Mouse (Mus musculus) thymus, postnatal 14 days (tissue): Measurements from ENCODE around the gene Olfr1368.
A peak's percentile ranks its signal among the peaks of the same experiment; 100 is the strongest.
"Not testable (repeated sequence)": the region's sequence is repeated elsewhere in the genome, so short reads cannot be mapped to it uniquely, and the experiment has no call there.

ENCODE experiments used
- DNase-seq: peaks from one replicate; pipeline ENCODE4 v3.0.0; 2021

Gene Olfr1368

GRCm38 (mm10) chr13:21166936-21167909, 21.6 kb upstream of the Olfr1368 start:
- peak; percentile 89 for DNase-seq

- DNase-seq = no peak
These were observed 16.9 kb upstream of the Olfr1368 start for GRCm38 (mm10) chr13:21162591-21162990.

- DNase-seq = no peak
These were observed 15.9 kb upstream of the Olfr1368 start for GRCm38 (mm10) chr13:21161591-21161990.

DNA sequence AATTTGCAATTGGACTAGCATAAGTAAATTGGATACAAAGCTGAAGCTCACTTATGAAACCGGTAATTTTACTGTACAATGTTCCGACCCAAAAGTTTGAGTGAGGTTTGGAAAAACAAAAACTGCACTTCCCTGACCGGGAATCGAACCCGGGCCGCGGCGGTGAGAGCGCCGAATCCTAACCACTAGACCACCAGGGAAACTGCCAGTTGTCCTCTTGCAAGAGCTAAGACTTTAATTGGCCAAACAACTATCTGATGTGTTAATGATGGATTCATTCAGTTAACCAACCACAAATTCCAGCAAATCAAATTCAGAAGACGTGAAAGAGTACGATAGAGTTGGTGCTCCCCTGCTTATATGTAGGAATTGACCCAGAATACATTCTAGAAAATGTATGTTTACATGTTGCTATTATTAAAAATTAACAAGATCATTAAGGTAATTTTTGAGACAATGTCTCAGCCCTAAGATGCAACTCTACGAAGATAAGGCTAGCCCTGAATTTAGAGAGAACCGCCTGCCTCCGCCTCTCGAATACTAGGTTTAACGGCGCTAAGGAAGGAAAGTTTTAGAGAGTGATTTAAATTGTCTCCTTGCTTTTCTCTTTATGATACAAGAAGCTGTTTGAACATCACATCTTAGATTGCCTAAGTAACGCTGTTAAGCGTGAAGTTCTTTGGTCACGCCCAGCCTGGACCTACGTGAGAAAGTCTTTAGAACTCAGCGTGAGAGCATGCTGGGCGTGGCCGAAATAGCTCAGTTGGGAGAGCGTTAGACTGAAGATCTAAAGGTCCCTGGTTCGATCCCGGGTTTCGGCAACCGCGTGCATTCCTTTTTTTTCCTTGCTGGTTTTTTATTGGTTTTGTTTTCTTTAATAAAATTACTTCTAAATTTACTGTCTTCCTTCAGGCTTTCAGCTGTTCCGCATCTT, 15.3 kb upstream of the Olfr1368 start:
- peak; percentile 90 for DNase-seq

DNA sequence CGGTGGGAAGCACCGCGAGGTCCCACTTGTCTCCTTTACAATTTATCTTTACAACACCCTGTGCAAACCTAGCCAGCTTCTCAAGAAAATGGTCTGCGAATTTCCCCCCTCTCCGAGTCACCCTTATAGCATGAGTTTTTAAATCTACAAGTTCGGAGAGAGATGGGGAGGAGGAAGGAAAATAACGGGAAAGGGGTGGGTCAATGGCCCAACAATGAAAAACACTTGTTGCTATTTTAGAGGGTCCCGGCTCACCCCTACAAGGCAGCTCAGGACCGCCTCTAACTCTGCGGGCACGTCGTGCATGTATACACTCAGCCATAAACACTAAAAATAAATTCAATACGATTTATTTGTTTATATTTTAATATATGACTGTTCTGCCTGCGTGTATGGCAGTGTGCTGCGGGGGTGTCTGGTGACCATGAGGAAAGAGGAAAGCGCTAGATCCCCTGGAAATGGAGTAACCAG, 14.4 kb upstream of the Olfr1368 start:
- no peak for DNase-seq

GRCm38 (mm10) chr13:21159475-21159819, 13.8 kb upstream of the Olfr1368 start:
- DNase-seq = no peak

DNA sequence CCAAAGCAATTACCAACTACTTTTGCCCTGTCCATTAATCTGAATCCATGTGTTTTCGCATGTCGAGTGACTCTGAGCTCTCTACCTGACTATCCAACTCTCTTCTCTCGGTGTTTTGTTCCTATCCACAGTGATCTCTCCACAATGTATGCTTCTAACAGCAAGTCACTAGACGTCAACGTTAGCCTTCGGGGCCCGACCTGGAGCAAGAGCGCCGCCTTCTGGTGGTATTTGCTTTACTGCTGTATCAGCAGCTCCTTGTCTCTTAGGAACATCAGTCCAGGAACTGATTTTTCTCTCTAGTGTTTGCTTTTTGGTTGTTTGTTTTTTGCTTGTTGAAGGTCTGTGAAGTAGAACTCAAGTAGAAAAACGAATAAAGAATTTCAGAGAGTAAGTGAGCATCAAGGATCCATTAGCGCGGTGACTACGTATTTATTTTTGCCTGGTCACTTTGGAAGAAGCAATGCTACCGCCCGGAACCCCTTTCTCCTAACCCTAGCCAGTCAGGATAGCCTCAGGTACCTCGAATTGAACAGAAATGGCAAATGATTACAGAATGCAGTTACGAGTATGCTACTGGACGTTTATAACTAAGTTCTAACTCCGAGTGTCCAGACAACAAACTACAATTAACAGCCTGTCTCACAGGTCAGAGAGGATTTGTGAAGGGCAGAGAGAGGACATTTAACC, 13.3 kb upstream of the Olfr1368 start:
- DNase-seq = peak; percentile 91

- DNase-seq = no peak
These were observed 12.4 kb upstream of the Olfr1368 start for GRCm38 (mm10) chr13:21158071-21158470.

GRCm38 (mm10) chr13:21155888-21156287, 10.2 kb upstream of the Olfr1368 start:
- no peak for DNase-seq

DNA sequence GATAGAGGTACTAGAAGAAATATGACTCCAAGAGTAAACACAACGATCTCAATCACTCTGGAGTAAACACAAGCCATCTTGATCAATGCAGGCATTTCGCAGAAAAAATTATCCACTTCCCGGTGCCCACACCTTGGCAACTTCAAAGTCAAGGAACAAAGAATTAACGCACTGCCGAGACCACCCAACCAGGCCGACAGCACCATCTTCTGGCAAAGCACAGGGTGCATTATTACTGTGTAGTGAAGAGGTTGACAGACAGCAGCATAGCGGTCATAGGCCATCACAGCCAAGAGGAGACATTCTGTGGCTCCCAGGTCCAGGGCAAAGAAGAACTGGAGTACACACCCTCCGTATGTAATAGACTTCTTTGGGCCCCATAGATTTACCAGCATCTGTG, 3.2 kb downstream of the Olfr1368 start:
- peak; percentile 27 for DNase-seq

DNA sequence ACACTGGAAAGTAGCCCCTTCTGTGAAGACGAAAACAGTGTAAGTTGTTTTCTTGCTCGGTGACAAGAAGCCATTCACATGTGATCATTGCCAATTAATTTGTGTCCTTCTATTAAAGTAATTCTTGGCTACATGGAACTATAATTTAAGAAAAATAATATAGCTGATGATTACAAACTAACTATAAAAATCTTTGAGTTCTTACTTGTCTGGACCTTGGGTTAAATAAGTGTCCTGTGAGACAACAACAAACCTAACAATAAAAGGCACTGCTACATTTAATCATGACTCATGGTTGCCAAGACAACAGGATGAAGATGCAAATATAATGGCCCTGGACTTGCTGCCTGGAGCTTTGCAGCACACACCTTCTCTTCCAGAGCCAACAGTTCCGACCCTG, 16.3 kb downstream of the Olfr1368 start, which contains the start of gene Olfr263:
Gene Olfr263, plus strand, starts transcription at position 301 of the 400 bp plus-strand sequence.
- DNase-seq = not testable (repeated sequence)

DNA sequence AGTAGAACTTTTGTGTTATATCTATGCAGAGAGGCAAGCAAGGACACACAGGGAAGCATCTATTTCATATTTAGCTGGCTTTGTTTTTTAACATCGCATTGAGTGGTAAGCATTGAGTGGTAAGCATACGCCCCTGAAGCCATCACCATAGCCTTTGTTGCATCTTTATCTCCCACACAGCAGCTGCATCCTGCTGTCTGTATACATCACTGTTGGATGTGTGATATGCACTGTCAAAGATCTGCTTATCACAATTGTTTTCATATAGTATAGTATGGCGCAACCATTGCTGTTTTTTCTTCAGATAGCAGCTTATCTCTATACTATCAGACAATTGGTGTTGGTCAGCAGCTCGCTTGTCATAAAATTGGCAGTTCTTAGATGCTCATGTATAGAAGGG, 31.5 kb downstream of the Olfr1368 start:
- DNase-seq = no peak

- DNase-seq = not testable (repeated sequence)
These were observed 34.5 kb downstream of the Olfr1368 start, which contains the start of gene Olfr1369-ps1 for GRCm38 (mm10) chr13:21111183-21111582. Olfr1369-ps1 (plus strand) TSS chr13:21111483.

DNA sequence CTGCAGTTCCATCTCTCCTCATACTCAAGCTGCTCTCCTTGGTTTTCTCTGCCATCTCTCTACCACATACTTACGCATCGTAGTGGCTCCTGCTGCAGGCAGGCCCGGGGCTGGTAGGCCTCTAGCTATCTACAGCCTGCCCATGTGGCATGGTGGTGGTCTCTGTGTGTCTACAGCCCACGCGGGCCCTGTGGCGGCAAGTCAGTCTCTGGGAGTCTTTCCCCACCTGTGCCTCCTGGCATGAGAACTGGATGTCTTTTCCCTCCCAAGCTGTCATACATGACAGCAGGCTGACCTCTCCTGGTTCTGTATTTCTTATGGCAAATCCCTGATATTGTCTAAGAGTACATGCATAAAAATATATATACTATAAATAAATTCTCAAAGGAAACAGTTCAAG, 35.2 kb downstream of the Olfr1368 start:
- no peak for DNase-seq

- no peak for DNase-seq
These were observed 35.9 kb downstream of the Olfr1368 start for GRCm38 (mm10) chr13:21109759-21110158.
